ENCODE assay signal across 7 mouse cellular contexts in the genomic region with DNA sequence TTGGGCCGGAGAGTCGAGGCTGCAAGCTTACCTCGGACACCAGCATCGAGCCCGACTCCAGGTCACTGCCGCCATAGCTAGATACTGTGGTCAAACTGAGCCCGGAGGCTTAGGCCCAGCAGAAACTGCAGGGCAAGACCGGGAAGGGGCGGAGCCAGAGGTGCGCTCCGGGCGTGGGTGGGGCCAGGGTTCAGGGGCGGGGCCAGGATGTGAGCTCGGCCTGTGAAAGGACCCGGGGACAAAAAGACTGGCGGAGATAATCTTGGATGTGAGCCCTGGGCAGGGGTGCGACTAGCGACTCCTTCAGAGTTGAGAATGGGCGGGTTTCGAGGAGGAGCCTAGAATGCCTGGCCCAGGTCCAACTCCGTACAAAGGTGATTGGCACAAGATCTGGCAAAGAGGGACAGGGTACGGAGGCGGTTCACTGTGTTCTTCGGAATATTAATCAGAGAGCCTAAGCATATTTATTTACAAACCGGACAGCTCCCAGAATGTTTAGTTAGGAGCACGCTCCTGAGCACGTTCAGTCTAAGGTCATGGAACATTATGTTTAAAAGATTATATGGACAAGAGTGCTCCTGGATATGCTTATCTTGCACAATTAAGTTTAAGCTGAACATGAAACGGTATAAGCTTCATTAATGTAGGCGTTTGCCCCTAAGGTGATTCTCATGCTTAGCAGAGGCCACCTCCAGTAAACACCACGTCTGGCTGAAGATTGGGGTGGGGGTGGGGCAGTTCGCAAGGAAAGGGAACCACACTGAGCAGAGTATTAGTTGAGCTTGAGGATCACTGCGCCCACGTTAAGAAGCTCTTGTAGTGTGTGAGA. TPM values are rescaled to one million over a fixed set of nuclear protein-coding genes. Genes with fewer than 3 reads are reported as not detected.
DNase-seq lines count a peak whose midpoint lies in the region; ATAC-seq lines count a peak whose summit lies in the region.

No protein-coding gene starts in this region.

- no peaks in the 10 kb centered on the region for H3K27me3 ChIP-seq in embryonic facial prominence, embryonic 11.5 days (ENCODE audit: control insufficient read depth, insufficient read depth, low read length)
- H3K27me3 ChIP-seq in limb, embryonic 10.5 days (ENCODE audit: low read depth, poor library complexity, severe bottlenecking), result no peaks in the 10 kb centered on the region
- no peaks in the 10 kb centered on the region for H3K27me3 ChIP-seq in midbrain, embryonic 13.5 days

- H3K9me3 ChIP-seq in embryonic facial prominence, embryonic 11.5 days (replicated peaks; ENCODE audit: control insufficient read depth, low read length), result no peaks in the 10 kb centered on the region
- H3K9me3 ChIP-seq in limb, embryonic 10.5 days (replicated peaks), result no peaks in the 10 kb centered on the region
- H3K9me3 ChIP-seq in midbrain, embryonic 13.5 days, result no peaks in the 10 kb centered on the region

- ATAC-seq in embryonic facial prominence, embryonic 11.5 days (replicated peaks; ENCODE audit: insufficient number of reproducible peaks, low FRiP score, low TSS enrichment, low read depth), result peak; percentile 99
- ATAC-seq in granulocyte monocyte progenitor cell, adult 5-6 weeks (replicated peaks; ENCODE audit: poor library complexity, severe bottlenecking), result peak; percentile 94
- ATAC-seq in midbrain, embryonic 13.5 days, result peak; percentile 97

- 2% methylated on average over 33 of the region's 33 CpGs for WGBS in embryonic facial prominence, embryonic 11.5 days
- 1% methylated on average over 33 of the region's 33 CpGs for WGBS in limb, embryonic 10.5 days
- under 1% methylated on average over 33 of the region's 33 CpGs for WGBS in midbrain, embryonic 13.5 days

- no peaks in the 10 kb centered on the region for H3K4me1 ChIP-seq in embryonic facial prominence, embryonic 11.5 days (ENCODE audit: control insufficient read depth, insufficient read depth, low read length)
- peaks cover 19% of the 10 kb centered on the region for H3K4me1 ChIP-seq in limb, embryonic 10.5 days
- peaks cover 16% of the 10 kb centered on the region for H3K4me1 ChIP-seq in midbrain, embryonic 13.5 days (replicated peaks)

- peak overlapping the region; percentile 84 for H3K9ac ChIP-seq in embryonic facial prominence, embryonic 11.5 days (replicated peaks; ENCODE audit: low read length)
- peak overlapping the region; percentile 75 for H3K9ac ChIP-seq in midbrain, embryonic 13.5 days (replicated peaks)

- H3K4me2 ChIP-seq in embryonic facial prominence, embryonic 11.5 days (ENCODE audit: low read depth, low read length), result peak overlapping the region; percentile 72
- peak overlapping the region; percentile 65 for H3K4me2 ChIP-seq in midbrain, embryonic 13.5 days (replicated peaks)

- DNase-seq in adrenal gland, postnatal 14 days, result peak; percentile 99
- peak; percentile 95 for DNase-seq in embryonic facial prominence, embryonic 11.5 days (ENCODE audit: low spot score)
- peak; percentile 98 for DNase-seq in kidney, adult 11 months
- peak; percentile 97 for DNase-seq in limb, embryonic 10.5 days (ENCODE audit: low spot score)
- peak; percentile 89 for DNase-seq in spleen, adult 12 weeks (ENCODE audit: low spot score)

- no peaks in the 10 kb centered on the region for H3K36me3 ChIP-seq in embryonic facial prominence, embryonic 11.5 days (replicated peaks; ENCODE audit: control insufficient read depth, insufficient read depth, low read depth, low read length)
- H3K36me3 ChIP-seq in limb, embryonic 10.5 days, result peaks cover 11% of the 10 kb centered on the region
- peaks cover 9% of the 10 kb centered on the region for H3K36me3 ChIP-seq in midbrain, embryonic 13.5 days

- peak overlapping the region; percentile 52; the same call in 1 of the 2 replicates for H3K27ac ChIP-seq in embryonic facial prominence, embryonic 11.5 days (replicated peaks; ENCODE audit: low read depth, low read length)
- peak overlapping the region; percentile 91 for H3K27ac ChIP-seq in limb, embryonic 10.5 days
- peak overlapping the region; percentile 75 for H3K27ac ChIP-seq in midbrain, embryonic 13.5 days

- peak overlapping the region; percentile 57 for H3K4me3 ChIP-seq in embryonic facial prominence, embryonic 11.5 days (ENCODE audit: low read depth, low read length)
- peak overlapping the region; percentile 70 for H3K4me3 ChIP-seq in limb, embryonic 10.5 days
- H3K4me3 ChIP-seq in midbrain, embryonic 13.5 days (replicated peaks), result peak overlapping the region; percentile 55

RNA-seq across cellular contexts. Expression of gene Eci3, which starts 30.6 kb away (rescaled TPM):
- 2.3 and 3.8 TPM in 2 replicates for total RNA-seq in adrenal gland, postnatal 14 days (2021)
- polyA plus RNA-seq in embryonic facial prominence, embryonic 11.5 days (2014; fragmentation: Nextera tagmentation; extraction: Ambion mirVana), result 0.88 and 1.7 TPM in 2 replicates
- total RNA-seq in granulocyte monocyte progenitor cell, adult 5-6 weeks (2014; fragmentation: Nextera tagmentation), result not detected in 2 replicates
- not detected in 2 replicates for total RNA-seq in granulocyte monocyte progenitor cell, adult 5-6 weeks (2017)
- 0.15 TPM in 1 of 2 replicates, not detected in the other for polyA plus RNA-seq in limb, embryonic 10.5 days (2016; fragmentation: Nextera tagmentation; extraction: Ambion mirVana)
- 0.31 and 0.47 TPM in 2 replicates for polyA plus RNA-seq in midbrain, embryonic 13.5 days (2015; fragmentation: Nextera tagmentation; extraction: Ambion mirVana)

RNA-seq across cellular contexts. Expression of gene Eci2, which starts 32.7 kb away (rescaled TPM):
- total RNA-seq in adrenal gland, postnatal 14 days (2021), result 164 and 182 TPM in 2 replicates
- 143 and 147 TPM in 2 replicates for polyA plus RNA-seq in embryonic facial prominence, embryonic 11.5 days (2014; fragmentation: Nextera tagmentation; extraction: Ambion mirVana)
- total RNA-seq in granulocyte monocyte progenitor cell, adult 5-6 weeks (2014; fragmentation: Nextera tagmentation), result 69.6 and 82.3 TPM in 2 replicates
- 52.6 and 74.6 TPM in 2 replicates for total RNA-seq in granulocyte monocyte progenitor cell, adult 5-6 weeks (2017)
- 96.6 and 115 TPM in 2 replicates for polyA plus RNA-seq in limb, embryonic 10.5 days (2016; fragmentation: Nextera tagmentation; extraction: Ambion mirVana)
- polyA plus RNA-seq in midbrain, embryonic 13.5 days (2015; fragmentation: Nextera tagmentation; extraction: Ambion mirVana), result 110 and 111 TPM in 2 replicates

Comparison
In these comparisons a context has a peak if more than half of its experiments do, and no peak if none do; other contexts are left out.
1. Peak in every context shown above with its lines: DNase-seq, ATAC-seq, H3K4me3 ChIP-seq and H3K27ac ChIP-seq.